Mouse (Mus musculus) G1E (cell line): ENCODE results near the gene Vav1.

ENCODE experiments used
- CTCF ChIP-seq: IDR thresholded peaks from 2 replicates; pipeline ENCODE4 v1.5.1; 2012; ENCODE audit warnings: low read depth, low read length, inconsistent platforms, mixed read lengths
- TAL1 ChIP-seq: conservative IDR thresholded peaks from 2 replicates; pipeline ENCODE4 v1.6.1; 2012; ENCODE audit warnings: low read depth, low read length, inconsistent platforms, mixed read lengths

- TF ChIP-seq CTCF = peak; percentile 46
- TF ChIP-seq TAL1 = no peak
Measured at GRCm38 (mm10) chr17:57248201-57248699, 30.6 kb upstream of the Vav1 start, which contains the start of gene Gpr108.
